Mouse (Mus musculus): ENCODE measurements around the gene Hist4h4.

GRCm38 (mm10) chr6:136821086-136821485 is 16.9 kb upstream of the Hist4h4 start:
- TF ChIP-seq CTCF (IDR thresholded peaks at IDR 0.05; ENCODE audit: extremely low read depth, insufficient read length, insufficient replicate concordance, low read depth, low read length) (no peak), POLR2A (IDR thresholded peaks at IDR 0.05; ENCODE audit: low read depth, low read length) (no peak)
